Mouse (Mus musculus) erythroblast, adult 5-6 weeks (primary cell): Measurements from ENCODE around the gene Dxo. TPM values are rescaled to one million over a fixed set of nuclear protein-coding genes. Genes with fewer than 3 reads are reported as not detected.
"Not testable (repeated sequence)": the region's sequence is repeated elsewhere in the genome, so short reads cannot be mapped to it uniquely, and the experiment has no call there.

Experiments used
- ATAC-seq: replicated peaks from 2 replicates; pipeline ENCODE4 v1.8.0; 2016; ENCODE audit warnings: moderate number of reproducible peaks, mild to moderate bottlenecking, moderate TSS enrichment, inconsistent platforms; ENCODE audit not compliant: poor library complexity, low FRiP score, severe bottlenecking
- total RNA-seq, 2 experiments: library from RNA; stranded (forward) in 1 of 2; stranded (reverse) in 1 of 2; fragments of 150-400 nt in 1 of 2; fragments of 200-764, 138-1000 nt in 1 of 2; gene quantifications; 2 replicates each; pipeline versions ENCODE4 v1.2.3 to v1.2.4; 2015 to 2017; ENCODE audit warnings: low replicate concordance in 2 of 2

Dxo gene
- total RNA-seq (2015; ENCODE audit: low replicate concordance), result 6.5 and 6.9 TPM in 2 replicates
- 3.5 and 19.9 TPM in 2 replicates for total RNA-seq (2017; ENCODE audit: low replicate concordance)

DNA sequence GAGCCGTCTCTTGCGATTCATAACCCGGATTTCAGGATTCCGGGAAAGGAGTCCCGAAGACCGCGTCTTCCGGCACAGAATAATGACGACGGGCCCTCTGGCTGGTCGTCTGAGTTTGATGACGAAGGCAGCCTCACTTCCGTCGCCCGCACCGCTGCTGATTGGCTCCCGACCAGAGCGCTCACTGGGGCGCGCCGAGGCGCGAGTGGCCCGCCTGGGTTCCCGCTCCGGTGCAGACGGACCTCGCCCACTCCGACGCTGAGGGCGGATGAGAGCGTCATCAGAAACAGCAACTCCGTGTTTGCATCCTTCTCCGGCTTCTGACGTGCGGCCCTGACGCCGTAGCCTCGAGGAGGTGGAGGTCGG, at the start of gene Dxo, which contains the start of gene Stk19:
Gene Dxo (plus strand): TSS at position 164 of the 366 bp plus-strand sequence.
Gene Stk19 (minus strand): TSS at position 90 of the 366 bp plus-strand sequence.
- peak; percentile 94 for ATAC-seq

GRCm38 (mm10) chr17:34795016-34795415, 41.8 kb upstream of the Dxo start:
- no peak for ATAC-seq

- peak; percentile 56; the same call in 1 of the 2 replicates for ATAC-seq
Observed at GRCm38 (mm10) chr17:34795633-34796032, 41.2 kb upstream of the Dxo start.

- ATAC-seq, result no peak
Observed at GRCm38 (mm10) chr17:34796311-34797140, 40.3 kb upstream of the Dxo start.

GRCm38 (mm10) chr17:34797211-34797995, 39.4 kb upstream of the Dxo start:
- ATAC-seq, result not testable (repeated sequence)

DNA sequence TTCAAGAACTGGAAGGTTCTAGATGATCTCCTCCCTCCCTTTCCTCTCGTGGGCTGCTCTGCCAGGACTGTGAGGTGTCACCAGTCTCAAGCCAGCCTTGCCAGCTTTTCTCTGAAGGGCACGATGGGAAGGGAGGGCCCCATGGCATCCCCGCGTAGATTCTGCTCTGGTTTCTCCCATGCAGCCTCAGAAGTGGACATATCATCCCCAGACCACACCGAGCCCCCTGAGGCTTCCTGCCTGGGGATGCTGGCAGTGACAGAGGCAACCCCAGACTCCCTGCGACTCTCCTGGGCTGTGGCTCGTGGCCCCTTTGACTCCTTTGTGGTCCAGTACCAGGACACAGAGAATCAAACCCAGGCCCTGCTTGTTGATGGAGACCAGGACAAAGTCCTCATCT, 38.7 kb upstream of the Dxo start:
- ATAC-seq, result not testable (repeated sequence)

GRCm38 (mm10) chr17:34798866-34799530, 37.8 kb upstream of the Dxo start:
- ATAC-seq, result no peak

DNA sequence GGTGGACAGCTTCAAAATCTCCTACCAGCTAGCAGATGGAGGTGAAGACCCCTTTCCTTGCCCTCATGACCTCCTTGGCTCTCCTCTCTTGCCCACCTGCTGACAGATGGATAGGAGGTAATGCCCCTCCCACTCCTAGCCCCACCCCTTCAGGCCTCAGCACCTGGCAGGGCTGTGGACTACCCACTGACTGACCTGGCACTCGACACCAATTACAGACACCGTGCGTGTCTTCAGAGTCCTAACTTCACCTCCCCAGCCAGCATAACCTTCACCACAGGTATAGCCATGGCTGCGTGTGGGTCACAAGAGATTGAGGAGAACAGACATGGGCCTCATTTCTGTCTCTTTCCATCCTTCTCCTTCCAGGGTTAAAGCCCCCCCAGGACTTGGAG, 37.3 kb upstream of the Dxo start:
- ATAC-seq, result no peak

- ATAC-seq, result not testable (repeated sequence)
Observed at GRCm38 (mm10) chr17:34800781-34801305, 36.0 kb upstream of the Dxo start.

- not testable (repeated sequence) for ATAC-seq
Observed at GRCm38 (mm10) chr17:34802756-34803155, 34.1 kb upstream of the Dxo start.

DNA sequence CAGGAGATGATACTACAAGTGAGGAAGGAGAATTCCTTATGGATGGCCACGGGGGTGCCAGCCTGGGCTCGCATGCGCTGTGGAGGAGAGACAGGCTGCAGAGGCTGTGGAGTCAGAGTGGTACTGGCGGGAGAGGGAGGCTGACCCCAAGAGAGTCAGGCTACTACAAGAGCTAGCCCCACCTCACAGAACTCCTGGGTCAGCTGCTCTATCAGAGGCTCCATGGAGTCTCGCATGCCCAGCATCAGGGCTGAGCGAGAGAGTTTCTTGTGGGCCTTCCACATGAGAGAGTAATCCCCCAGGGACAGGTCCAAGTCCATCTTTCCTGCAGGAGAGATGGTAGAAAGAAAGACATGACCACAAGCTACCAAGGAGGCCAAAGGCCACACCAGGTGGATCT, 33.5 kb upstream of the Dxo start:
- ATAC-seq, result not testable (repeated sequence)

DNA sequence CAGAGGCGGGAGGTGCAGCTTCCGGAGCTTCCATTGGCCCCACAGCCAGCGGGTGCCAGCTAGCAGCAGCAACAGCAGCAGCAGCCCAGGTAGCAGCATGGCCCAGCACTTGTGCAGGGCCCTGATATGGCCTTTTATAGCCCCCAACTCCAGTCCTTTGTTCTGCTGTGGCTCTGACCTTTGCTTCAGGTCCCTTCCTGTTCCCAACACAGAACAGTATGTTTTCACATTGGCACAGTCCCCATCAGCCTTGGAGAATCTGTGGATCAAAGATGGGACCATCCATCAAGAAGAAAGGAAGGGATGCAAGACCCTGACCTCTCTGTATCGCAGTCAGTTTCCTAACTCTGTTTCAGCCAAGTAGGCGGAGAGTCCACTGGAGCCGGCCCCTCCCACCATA, 32.5 kb upstream of the Dxo start, which contains the start of gene Cyp21a1:
Gene Cyp21a1 (minus strand): TSS at position 261 of the 400 bp plus-strand sequence.
- not testable (repeated sequence) for ATAC-seq

- ATAC-seq, result no peak
Observed at GRCm38 (mm10) chr17:34804871-34805562, 31.8 kb upstream of the Dxo start.

- no peak for ATAC-seq
Observed at GRCm38 (mm10) chr17:34807176-34807575, 29.6 kb upstream of the Dxo start.

GRCm38 (mm10) chr17:34808599-34809205, 28.1 kb upstream of the Dxo start:
- no peak for ATAC-seq

GRCm38 (mm10) chr17:34810411-34810810, 26.4 kb upstream of the Dxo start:
- ATAC-seq, result not testable (repeated sequence)

GRCm38 (mm10) chr17:34810811-34811210, 26.0 kb upstream of the Dxo start:
- ATAC-seq, result not testable (repeated sequence)

DNA sequence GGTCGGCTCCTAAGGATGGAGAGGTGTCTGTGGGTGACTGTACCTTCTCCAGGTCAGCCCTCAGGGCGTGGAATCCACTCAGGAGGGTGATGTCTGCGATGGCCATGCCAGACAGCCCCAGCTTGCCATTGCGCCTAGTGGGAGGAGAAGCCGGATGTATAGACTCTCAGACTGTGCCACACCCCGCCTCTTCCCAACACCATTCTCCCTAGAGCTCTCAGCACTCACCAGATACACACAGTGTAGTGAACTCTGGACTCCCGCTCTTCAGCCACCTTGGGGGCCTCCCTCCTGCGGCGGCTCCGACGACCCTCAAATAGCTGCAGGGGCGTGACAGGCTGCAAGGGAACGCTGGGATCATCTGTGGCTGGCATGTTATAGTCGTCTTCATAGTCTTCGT, 25.5 kb upstream of the Dxo start:
- no peak for ATAC-seq

GRCm38 (mm10) chr17:34813747-34814146, 23.1 kb upstream of the Dxo start:
- peak; percentile 42; the same call in 1 of the 2 replicates for ATAC-seq
